Mouse (Mus musculus): ENCODE data around the gene Fam89a. TPM values are rescaled to one million over a fixed set of nuclear protein-coding genes. Genes with fewer than 3 reads are reported as not detected.

Fam89a gene
- polyA plus RNA-seq, 1 experiment = 6.9 TPM

DNA sequence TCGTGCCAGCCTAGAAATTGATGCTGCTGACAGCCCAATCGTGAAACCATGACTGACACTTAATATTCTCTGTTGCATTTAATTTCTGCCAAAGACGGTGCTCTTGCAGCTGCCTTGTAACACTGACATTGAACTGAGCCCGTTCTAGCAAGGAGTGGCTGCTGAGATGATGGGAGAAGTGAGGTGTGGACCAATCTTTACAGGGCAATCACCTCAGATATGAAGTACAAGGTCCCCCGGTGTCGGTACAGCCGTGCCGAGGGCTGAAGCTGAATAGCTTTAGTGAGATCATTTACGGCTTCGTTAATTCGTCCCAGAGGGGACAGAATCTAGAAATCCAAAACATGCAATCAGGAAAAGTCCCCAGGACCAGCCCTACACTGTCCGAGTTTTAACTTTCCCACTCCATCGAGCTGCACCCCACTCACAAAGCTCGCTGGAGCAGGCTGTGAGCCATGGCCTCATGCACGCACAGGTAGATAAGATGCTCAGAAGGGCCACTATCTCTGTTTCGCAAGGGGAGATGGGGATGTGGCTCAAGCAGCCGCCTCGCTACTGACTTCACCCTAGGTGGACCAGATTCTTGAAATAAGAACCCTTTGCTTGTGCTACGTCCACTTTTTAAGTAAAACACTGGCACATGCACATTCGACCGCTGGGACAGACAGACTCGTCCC is 56.1 kb downstream of the Fam89a start:
- Histone ChIP-seq H3K27me3 (ENCODE audit: control insufficient read depth, insufficient read depth, low read length, poor library complexity, severe bottlenecking) (no peaks in the 10 kb centered on the region), H3K4me1 (ENCODE audit: control insufficient read depth, insufficient read depth, low read length) (no peaks in the 10 kb centered on the region), H3K9me3 (replicated peaks; ENCODE audit: control insufficient read depth, insufficient read depth, low read length, poor library complexity, severe bottlenecking) (no peaks in the 10 kb centered on the region), H3K9ac (ENCODE audit: low read depth, poor library complexity, severe bottlenecking) (no peak overlapping the region), H3K36me3 (ENCODE audit: control insufficient read depth, insufficient read depth, low read length, poor library complexity, severe bottlenecking) (peaks cover 30% of the 10 kb centered on the region), H3K27ac (ENCODE audit: insufficient read depth, low read length) (no peak overlapping the region), H3K4me3 (ENCODE audit: low read depth, low read length) (no peak overlapping the region)
- no peak for TF ChIP-seq POLR2A (IDR thresholded peaks at IDR 0.05; ENCODE audit: insufficient read depth, low read length)
- no peak for TF ChIP-seq CTCF (IDR thresholded peaks at IDR 0.05; ENCODE audit: low read depth, low read length)
- no peak for TF ChIP-seq EP300 (IDR thresholded peaks at IDR 0.05; ENCODE audit: insufficient read depth, low read depth, low read length)

DNA sequence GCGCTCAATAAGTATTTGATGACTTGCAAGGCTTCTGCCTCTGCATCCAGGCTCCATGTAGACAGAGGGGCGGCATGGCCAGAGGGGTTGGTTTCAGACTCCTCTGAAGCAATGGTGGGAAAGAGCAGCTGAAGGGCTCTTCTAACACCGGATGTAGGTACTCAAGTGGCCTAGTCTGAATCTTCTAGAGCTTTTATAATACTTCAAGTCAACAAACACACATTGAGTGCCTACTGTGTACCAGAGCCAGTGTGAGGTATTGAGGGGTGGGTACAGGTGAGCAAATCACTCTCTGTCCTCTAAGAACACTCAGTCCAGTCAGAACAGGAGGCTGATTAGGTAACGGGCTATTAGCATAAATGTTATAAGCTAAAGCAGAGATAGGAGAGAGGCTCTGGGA is 59.9 kb downstream of the Fam89a start:
- no peaks in the 10 kb centered on the region for H3K9me3 ChIP-seq (replicated peaks; ENCODE audit: control insufficient read depth, insufficient read depth, low read length, poor library complexity, severe bottlenecking)
- H3K4me1 ChIP-seq (ENCODE audit: control insufficient read depth, insufficient read depth, low read length) = no peaks in the 10 kb centered on the region
- H3K4me3 ChIP-seq (ENCODE audit: low read depth, low read length) = no peak overlapping the region
- H3K27ac ChIP-seq (ENCODE audit: insufficient read depth, low read length) = no peak overlapping the region
- H3K9ac ChIP-seq (ENCODE audit: low read depth, poor library complexity, severe bottlenecking) = no peak overlapping the region
- TF ChIP-seq POLR2A (IDR thresholded peaks at IDR 0.05; ENCODE audit: insufficient read depth, low read length) (no peak), EP300 (IDR thresholded peaks at IDR 0.05; ENCODE audit: insufficient read depth, low read depth, low read length) (no peak)
- H3K36me3 ChIP-seq (ENCODE audit: control insufficient read depth, insufficient read depth, low read length, poor library complexity, severe bottlenecking) = peaks cover 27% of the 10 kb centered on the region
- no peaks in the 10 kb centered on the region for H3K27me3 ChIP-seq (ENCODE audit: control insufficient read depth, insufficient read depth, low read length, poor library complexity, severe bottlenecking)

Other genes starting within 250 kb of the Fam89a start
- gene Cog2, start 231.1 kb downstream of the Fam89a start, polyA plus RNA-seq (2011; ENCODE audit: insufficient read depth, insufficient read length, low read depth, missing spikeins) = 21.5 and 22.1 TPM in 2 replicates
- gene Agt, start 182.1 kb downstream of the Fam89a start, polyA plus RNA-seq (2011; ENCODE audit: insufficient read depth, insufficient read length, low read depth, missing spikeins) = not detected in 2 replicates
- gene Capn9, start 175.7 kb downstream of the Fam89a start, polyA plus RNA-seq (2011; ENCODE audit: insufficient read depth, insufficient read length, low read depth, missing spikeins) = not detected in 2 replicates
- 25.9 and 31.4 TPM in 2 replicates for gene 2310022B05Rik, start 88.5 kb downstream of the Fam89a start, polyA plus RNA-seq (2011; ENCODE audit: insufficient read depth, insufficient read length, low read depth, missing spikeins)
- gene Ttc13, start 29.8 kb downstream of the Fam89a start, polyA plus RNA-seq (2011; ENCODE audit: insufficient read depth, insufficient read length, low read depth, missing spikeins) = 57.1 and 59.4 TPM in 2 replicates
- 25.4 and 28.8 TPM in 2 replicates for gene Arv1, start 29.7 kb downstream of the Fam89a start, polyA plus RNA-seq (2011; ENCODE audit: insufficient read depth, insufficient read length, low read depth, missing spikeins)
- gene Trim67, start 41.3 kb upstream of the Fam89a start, polyA plus RNA-seq (2011; ENCODE audit: insufficient read depth, insufficient read length, low read depth, missing spikeins) = 9.1 and 9.4 TPM in 2 replicates
- gene Gnpat, start 111.2 kb upstream of the Fam89a start, polyA plus RNA-seq (2011; ENCODE audit: insufficient read depth, insufficient read length, low read depth, missing spikeins) = 96.0 and 113 TPM in 2 replicates
- gene 2810004N23Rik, start 111.3 kb upstream of the Fam89a start, polyA plus RNA-seq (2011; ENCODE audit: insufficient read depth, insufficient read length, low read depth, missing spikeins) = 93.0 and 93.6 TPM in 2 replicates
- 10.1 and 10.9 TPM in 2 replicates for gene Exoc8, start 145.9 kb upstream of the Fam89a start, polyA plus RNA-seq (2011; ENCODE audit: insufficient read depth, insufficient read length, low read depth, missing spikeins)
- 14.3 and 16.0 TPM in 2 replicates for gene Sprtn, start 146.1 kb upstream of the Fam89a start, polyA plus RNA-seq (2011; ENCODE audit: insufficient read depth, insufficient read length, low read depth, missing spikeins)
- 19.9 and 20.3 TPM in 2 replicates for gene Egln1, start 197.5 kb upstream of the Fam89a start, polyA plus RNA-seq (2011; ENCODE audit: insufficient read depth, insufficient read length, low read depth, missing spikeins)

All from ES-Bruce4 (cell line).